9 mouse cellular contexts compared by ENCODE assay signal in genomic region chr6:72283914-72284313, GRCm38 (mm10). TPM values are rescaled to one million over a fixed set of nuclear protein-coding genes. Genes with fewer than 3 reads are reported as not detected.
A peak's percentile ranks its signal among the peaks of the same experiment; 100 is the strongest.
DNase-seq lines count a peak whose midpoint lies in the region; ATAC-seq and TF ChIP-seq lines count a peak whose summit lies in the region.
"Had no signal": no experiment of that assay in that cellular context is flagged by ENCODE, and none has a peak within 500 bp of the region (broad histone marks: within the 10 kb centered on the region; RNA-seq: fewer than 3 reads in every experiment).

No protein-coding gene starts in this region.

- no peak for TF ChIP-seq POLR2A in bone marrow macrophage, adult 2 months (IDR thresholded peaks at IDR 0.05; ENCODE audit: borderline replicate concordance, low read depth, low read length)

- intact Hi-C loops in heart, postnatal 25 days (cut with DNase I): loop anchor here (1.0 to 5.0 kb wide), 4 partner anchors 36 to 123 kb away; partner anchors contain the start of genes Usp39 and Vamp5

- no peaks in the 10 kb centered on the region for H3K27me3 ChIP-seq in neural tube, embryonic 11.5 days (ENCODE audit: control insufficient read depth, insufficient read depth, low read length)

- peak; percentile 33 to 67 for DNase-seq in heart, adult 18-20 months
- DNase-seq in heart, postnatal 25 days (ENCODE audit: low spot score): no peak
- DNase-seq in right cerebral cortex, postnatal 14 days: peak; percentile 63
- DNase-seq in right cerebral cortex, postnatal 36 days (ENCODE audit: low spot score in 2 of 2): no peak
- peak; percentile 82 for DNase-seq in kidney, postnatal 10 days
- peak; percentile 40 for DNase-seq in neural tube, embryonic 11.5 days (ENCODE audit: low spot score)
- DNase-seq in frontal cortex, postnatal 36 days (ENCODE audit: low spot score in 2 of 2): no peak

- no peaks in the 10 kb centered on the region for H3K9me3 ChIP-seq in neural tube, embryonic 11.5 days (ENCODE audit: control insufficient read depth, low read length)

- no peak overlapping the region for H3K9ac ChIP-seq in neural tube, embryonic 11.5 days (ENCODE audit: low read length)

- H3K4me2 ChIP-seq in neural tube, embryonic 11.5 days (ENCODE audit: low read depth): no peak overlapping the region

- ATAC-seq in neural tube, embryonic 11.5 days (ENCODE audit: insufficient read depth, low FRiP score, low TSS enrichment): no peak

- no peaks in the 10 kb centered on the region for H3K4me1 ChIP-seq in bone marrow macrophage, adult 2 months (ENCODE audit: control insufficient read depth, insufficient read depth, low read length)
- no peaks in the 10 kb centered on the region for H3K4me1 ChIP-seq in neural tube, embryonic 11.5 days (ENCODE audit: control insufficient read depth, insufficient read depth, low read length)

- 20% methylated on average over 4 of the region's 4 CpGs for WGBS in neural tube, embryonic 11.5 days

- peak; percentile 83 for TF ChIP-seq CTCF in bone marrow macrophage, adult 2 months (IDR thresholded peaks at IDR 0.05; ENCODE audit: low read depth, low read length)

- no peak overlapping the region for H3K4me3 ChIP-seq in bone marrow macrophage, adult 2 months (ENCODE audit: insufficient read depth, low read length)
- no peak overlapping the region for H3K4me3 ChIP-seq in neural tube, embryonic 11.5 days (ENCODE audit: low read depth, low read length)

- H3K27ac ChIP-seq in bone marrow macrophage, adult 2 months (ENCODE audit: insufficient read depth, low read depth, low read length): no peak overlapping the region
- H3K27ac ChIP-seq in neural tube, embryonic 11.5 days (ENCODE audit: low read depth, low read length): no peak overlapping the region

- no peaks in the 10 kb centered on the region for H3K36me3 ChIP-seq in neural tube, embryonic 11.5 days (ENCODE audit: control insufficient read depth, insufficient read depth, low read length)

RNA-seq across cellular contexts. Expression of gene Sftpb, which starts 20.5 kb away (rescaled TPM):
- total RNA-seq in heart, adult 18-20 months (2021): not detected
- under 1 TPM in 1 of 2 experiments, not detected in 1; 0.45 TPM for total RNA-seq in heart, postnatal 25 days (2021)
- not detected in 2 replicates for polyA plus RNA-seq in bone marrow macrophage, adult 2 months (2012; ENCODE audit: insufficient read depth, insufficient read length, missing spikeins)
- polyA plus RNA-seq in neural tube, embryonic 11.5 days (2014; fragmentation: Nextera tagmentation; extraction: Ambion mirVana): not detected in 2 replicates
- total RNA-seq: layer of hippocampus, postnatal 36 days had no signal

RNA-seq across cellular contexts. Expression of gene Atoh8, which starts 48.5 kb away (rescaled TPM):
- total RNA-seq in heart, adult 18-20 months (2021): 1 to 10 TPM; 8.3 to 9.1 TPM
- 10 to 100 TPM in 1 of 2 experiments, 1 to 10 TPM in 1; 6.1 to 12.4 TPM for total RNA-seq in heart, postnatal 25 days (2021)
- polyA plus RNA-seq in bone marrow macrophage, adult 2 months (2012; ENCODE audit: insufficient read depth, insufficient read length, missing spikeins): not detected in 2 replicates
- 8.5 and 9.4 TPM in 2 replicates for polyA plus RNA-seq in neural tube, embryonic 11.5 days (2014; fragmentation: Nextera tagmentation; extraction: Ambion mirVana)

Comparison
In these comparisons a context has a peak if more than half of its experiments do, and no peak if none do; other contexts are left out.
1. DNase-seq: peak in heart, adult 18-20 months (2 of 2), right cerebral cortex, postnatal 14 days (single experiment), kidney, postnatal 10 days (single experiment) and neural tube, embryonic 11.5 days (single experiment); none in heart, postnatal 25 days (single experiment), right cerebral cortex, postnatal 36 days (0 of 2) and frontal cortex, postnatal 36 days (0 of 2).